Mouse (Mus musculus): Measurements from ENCODE around the gene Pfdn6.
A peak's percentile ranks its signal among the peaks of the same experiment; 100 is the strongest.
"Not testable (repeated sequence)": the region's sequence is repeated elsewhere in the genome, so short reads cannot be mapped to it uniquely, and the experiment has no call there.

Gene Pfdn6

DNA sequence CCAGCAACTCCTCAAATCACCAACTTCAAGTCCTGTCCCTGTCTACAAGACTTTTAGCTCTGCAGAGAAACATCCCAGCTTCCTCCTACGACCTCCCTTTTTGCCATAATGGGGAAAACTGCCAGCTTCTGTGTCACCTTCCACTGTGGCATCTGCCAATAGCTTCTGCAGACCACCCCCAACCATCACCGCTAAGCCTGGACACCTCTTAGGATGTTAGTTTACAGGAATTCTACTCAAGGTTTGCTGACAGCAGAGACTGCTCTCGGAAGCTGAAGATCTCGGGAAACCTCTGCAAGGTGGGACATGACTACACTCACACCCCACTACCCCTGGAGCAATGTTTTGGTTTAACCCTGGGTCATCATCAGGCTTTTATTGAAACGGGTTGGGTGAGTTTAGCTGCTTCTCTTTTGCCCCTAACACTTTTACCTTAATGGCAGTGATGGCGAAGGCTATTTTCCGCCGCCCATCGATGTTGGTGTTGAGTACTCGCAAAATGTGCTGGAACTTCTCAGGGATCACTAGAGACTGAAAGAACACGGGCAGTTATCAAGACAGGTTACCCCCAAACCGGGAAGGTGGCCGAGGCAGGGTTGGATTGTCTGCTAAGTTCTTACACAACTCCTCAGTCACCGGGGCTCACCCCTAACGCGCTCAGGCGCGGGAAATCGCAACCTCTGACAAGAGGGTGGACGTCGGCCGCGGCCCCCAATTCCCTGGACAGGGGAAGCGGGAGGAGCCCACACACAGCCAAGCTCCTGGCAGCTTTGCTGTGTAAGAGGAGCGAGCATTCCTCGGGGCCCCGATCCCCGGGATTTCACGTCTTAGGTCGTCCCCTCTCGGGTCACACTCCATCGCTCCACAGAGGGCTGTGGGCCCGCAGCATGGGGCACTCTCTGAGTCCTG lies 14.8 kb upstream of the Pfdn6 start:
- DNase-seq = no peak

DNA sequence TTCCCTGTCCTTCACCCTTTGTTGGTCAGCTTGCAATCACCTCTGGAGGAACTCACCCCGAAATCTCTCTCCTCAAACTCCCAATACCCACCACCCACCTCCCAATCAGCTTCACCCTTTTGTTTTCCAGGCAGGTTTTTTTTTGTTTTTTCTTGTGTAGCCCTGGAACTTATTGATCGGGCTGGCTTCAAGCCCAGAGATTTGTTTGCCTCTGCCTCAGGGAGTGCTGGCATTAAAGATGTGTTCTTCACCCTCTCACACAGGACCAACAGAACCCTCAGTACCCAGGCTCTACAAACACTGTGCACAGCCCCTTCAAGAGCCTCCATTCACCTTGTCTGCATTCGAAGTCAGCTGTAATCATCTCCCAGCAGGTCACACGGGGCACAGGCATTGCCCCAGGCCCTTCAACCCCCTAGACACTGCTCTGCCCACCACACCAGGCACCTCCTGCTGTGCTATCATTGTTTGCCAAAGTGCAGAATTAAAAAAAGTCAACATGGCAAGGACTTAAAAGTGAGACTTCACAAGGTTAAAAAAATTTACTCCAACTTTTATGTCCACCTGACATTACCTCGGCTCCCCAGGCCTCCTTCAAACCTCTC lies 13.9 kb upstream of the Pfdn6 start:
- DNase-seq = no peak

DNA sequence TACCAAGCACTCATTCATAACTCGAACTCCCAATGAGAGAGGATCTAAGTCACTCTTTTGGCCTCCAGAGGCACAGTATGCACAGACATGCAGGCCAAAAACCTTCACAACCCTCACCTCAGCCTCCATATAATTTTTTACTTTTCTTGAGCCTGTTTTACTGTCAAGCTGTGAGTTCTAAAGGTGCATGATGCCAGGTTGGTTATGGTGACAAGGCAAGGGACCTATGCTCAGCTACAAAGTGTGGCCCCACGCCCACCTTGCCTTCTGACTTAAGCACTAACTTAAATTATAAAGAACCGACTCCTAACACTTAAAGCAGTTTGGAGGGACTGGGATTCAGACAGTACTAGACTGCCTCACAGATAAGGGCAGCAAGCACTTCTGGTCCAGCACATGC lies 13.2 kb upstream of the Pfdn6 start:
- no peak for DNase-seq

DNA sequence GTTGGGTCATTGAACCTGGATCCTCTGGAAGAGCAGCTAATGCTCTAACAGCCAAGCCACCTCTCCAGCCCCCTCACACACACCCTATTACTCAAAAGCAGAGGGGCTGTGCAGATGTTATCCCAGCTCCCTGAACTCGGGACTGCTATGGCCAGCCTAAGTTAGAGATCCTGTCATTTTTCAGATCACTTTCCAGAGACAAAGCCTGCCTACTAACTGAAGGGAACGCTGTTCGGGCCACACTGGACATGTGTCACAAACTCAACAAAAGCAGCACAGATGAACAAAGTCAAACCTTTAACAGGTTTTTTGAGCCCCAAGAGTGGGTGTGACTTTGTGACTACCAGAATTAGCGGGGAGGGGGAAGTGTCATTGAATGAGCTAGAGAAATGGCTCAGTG lies 12.7 kb upstream of the Pfdn6 start:
- DNase-seq = no peak

DNA sequence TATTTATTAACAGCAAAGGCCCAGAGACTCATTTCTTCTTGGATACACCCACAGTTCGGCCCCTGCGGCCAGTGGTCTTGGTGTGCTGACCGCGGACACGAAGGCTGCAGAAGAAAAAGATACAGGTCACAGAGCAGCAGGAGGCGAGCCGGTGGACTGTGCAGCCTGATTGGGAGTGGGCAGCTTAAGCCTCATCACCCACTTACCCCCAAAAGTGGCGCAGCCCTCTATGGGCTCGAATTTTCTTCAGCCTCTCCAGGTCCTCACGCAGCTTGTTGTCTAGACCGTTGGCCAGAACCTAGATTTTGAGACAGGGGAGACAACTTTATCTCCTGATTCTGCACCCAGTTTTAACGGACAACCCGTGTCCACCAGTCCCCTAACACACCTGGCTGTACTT lies 11.9 kb upstream of the Pfdn6 start:
- DNase-seq = not testable (repeated sequence)

DNA sequence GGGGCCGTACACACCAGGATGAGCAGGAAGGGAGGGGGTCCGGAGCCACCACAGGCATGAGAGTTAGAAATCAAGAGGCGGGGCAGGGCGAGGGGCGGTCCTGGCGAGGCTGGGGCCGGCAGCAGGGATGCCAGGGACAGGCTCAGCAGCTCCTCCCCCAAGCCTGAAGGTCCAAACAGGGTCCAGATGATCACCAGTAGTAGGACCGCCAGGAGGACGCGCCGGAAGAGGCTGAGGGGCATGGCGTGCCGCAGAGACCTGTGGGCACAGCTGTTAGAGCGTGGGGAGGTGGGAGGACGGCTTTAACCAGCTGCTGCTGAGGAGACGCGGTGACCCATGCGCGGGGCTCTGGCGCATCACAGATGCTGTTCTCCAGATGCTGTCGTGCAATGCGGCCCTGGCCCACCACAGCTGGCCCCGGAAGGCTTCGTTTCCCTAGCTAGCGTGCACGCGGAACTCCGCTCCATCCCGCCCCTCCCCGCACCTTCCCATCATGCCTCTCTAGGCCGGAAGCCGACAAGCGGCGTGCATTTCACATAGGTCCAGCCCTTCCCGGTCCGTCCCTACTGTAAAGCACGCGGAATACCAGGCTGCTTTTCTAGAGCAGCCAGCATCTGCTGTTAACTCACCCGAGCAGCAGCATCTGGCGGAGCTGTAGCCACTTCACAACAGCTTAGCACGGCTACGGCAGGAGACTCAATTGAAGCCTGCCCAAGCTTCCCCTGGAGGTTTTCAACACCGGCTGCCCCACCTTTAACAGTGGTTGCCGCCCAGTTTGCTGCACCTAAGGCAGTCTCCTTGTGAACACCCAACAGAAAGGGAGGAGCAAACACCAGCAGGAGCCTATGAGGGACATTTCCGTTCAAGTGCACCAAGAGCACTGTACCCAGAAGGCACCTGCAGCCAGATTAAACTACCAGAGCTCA lies 11.1 kb upstream of the Pfdn6 start, which contains the start of gene B3galt4:
Gene B3galt4 (minus strand): TSS at position 468 of the 926 bp plus-strand sequence.
- peak; percentile 93 for DNase-seq

DNA sequence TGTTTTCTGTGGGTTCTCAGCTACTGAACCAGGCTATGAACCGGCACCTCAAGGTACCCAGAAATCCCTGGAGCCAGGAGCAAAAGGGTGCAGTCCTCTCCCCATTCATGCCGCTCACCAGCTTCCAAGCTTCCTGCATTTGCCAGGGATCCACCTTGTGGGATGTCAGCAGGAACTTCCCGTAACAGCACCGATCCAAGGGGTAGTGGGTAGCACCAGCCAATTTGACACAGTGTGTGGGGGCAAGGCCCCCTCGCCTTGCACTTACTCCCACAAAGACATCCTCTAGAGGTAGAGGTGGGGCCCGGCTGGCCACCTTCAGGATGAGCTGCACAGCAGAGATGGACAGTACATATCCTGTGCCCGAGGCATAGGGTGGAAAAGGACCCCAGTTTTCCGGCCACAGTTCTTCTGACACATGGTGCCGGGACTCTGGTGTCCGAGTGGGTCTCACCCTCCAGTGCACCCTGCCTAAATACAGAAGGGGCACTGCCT lies 10.0 kb upstream of the Pfdn6 start:
- DNase-seq = peak; percentile 14

DNA sequence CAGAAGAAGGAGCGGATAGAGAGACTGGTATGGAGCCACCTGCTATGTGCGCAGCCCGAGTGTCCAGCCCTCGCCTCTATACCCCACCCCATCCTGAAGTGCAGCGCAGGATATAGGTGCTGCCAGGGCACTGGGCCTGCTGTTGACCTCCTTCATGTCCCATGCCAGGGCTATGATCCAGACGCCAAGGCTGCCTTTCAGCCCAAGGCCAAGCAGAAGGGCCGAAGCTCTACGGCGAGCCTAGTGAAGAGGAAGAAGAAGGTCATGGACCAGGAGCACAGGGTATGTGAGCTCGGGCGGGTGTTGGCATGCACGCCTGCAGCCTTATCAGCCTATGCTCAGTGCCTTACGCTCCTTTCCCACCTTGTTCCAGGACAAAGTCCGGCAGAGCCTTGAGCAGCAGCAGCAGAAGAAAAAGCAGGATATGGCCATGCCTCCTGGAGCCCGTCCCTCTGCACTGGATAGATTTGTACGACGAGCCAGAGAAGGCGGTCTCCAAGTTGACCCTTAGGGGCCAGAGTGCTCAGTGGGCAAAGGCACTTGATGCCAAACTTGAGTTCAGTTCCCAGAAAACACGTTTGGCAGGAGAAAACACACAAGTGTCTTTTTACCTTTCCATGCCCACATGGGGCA lies 8.9 kb upstream of the Pfdn6 start:
- DNase-seq = no peak

DNA sequence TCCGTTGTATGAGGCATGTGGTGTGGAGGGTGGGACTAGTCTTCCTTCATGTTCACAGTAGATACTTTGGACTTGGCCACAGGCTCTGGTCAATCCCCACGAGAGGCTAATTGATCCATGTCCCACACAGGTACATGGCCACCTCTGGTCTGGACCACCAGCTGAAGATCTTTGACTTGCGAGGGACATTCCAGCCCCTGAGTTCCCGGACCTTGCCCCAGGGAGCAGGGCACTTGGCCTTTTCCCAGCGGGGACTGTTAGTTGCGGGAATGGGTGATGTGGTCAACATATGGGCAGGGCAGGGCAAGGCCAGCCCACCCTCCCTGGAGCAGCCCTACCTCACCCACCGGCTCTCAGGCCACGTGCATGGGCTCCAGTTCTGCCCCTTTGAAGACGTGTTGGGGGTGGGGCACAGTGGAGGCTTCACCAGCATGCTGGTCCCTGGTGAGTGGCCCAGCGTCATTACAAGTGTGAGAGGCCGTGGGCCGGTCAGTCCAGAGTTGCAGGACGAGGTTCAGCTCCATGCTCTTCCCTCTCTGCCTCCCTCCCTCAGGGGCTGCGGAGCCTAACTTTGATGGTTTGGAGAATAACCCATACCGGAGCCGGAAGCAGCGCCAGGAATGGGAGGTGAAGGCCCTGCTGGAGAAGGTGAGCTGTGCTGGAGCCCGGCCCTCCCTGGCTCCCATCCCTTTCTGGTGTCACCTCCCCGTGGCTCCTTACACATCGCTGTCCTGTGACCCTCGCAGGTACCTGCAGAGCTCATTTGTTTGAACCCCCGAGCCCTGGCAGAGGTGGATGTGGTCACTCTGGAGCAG lies 8.2 kb upstream of the Pfdn6 start:
- DNase-seq = peak; percentile 20

DNA sequence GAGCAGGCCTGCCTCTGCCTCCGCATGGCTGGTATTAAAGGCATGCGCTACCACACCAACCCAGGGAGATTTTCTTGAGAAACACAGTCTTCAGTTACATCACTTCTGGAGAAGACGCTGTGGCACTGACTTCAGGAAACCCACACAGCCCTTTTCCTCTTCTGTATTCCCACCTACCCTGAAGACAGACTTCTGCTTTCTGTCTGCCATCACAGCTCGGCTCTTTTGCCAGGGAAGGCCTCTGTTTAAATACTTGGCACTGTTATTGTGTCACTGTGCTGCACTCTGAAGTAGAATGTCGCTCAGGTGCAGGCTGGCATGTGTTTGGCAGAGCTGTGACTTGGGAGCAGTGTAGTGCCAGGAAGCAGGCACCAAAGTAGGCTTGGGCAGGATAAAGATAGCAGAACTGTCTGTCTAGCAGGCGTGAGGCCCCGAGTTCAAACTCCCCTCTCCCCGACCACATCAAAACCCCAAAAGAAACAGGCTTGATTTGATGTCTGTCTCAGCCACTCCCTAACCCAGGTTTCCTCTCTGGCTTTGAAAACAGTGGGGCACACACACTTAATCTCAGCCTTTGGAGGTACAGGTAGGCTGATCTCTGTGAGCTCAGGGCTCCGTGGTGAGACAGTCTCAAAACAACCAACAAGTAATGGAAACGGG lies 7.4 kb upstream of the Pfdn6 start:
- no peak for DNase-seq

DNA sequence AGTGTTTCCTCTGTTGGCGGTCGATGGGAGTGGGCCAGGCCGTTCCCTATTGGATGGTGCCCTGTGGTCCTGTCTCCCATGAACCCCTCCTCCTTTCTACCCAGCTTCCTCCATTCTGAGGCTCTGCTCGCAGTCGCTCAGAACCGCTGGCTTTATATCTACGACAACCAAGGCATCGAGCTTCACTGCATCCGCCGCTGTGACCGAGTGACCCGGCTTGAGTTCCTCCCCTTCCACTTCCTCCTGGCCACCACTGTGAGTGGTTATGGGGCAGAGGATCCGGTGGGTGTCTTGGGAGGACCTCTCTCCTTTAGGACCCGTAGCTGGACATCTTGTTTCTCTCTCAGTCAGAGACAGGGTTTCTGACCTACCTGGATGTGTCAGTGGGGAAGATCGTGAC lies 3.3 kb upstream of the Pfdn6 start:
- no peak for DNase-seq

DNA sequence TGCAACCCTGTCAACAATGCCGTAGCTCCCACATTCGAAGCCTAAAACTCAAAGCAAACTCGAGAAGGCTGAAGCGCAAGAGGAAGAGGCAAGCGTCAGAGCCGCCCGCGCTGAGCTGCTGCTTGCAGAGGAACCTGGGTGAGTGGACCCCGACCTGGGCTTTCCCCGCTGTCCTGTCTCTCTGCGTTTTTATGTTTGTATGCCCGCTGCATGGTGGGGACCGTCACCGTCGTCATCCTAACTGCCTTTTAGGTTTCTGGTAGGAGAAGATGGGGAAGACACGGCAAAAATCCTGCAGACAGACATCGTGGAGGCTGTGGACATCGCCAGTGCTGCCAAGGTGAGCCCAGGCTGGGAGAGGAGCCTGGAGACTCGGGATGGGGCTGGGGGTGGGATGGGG lies 1.2 kb upstream of the Pfdn6 start:
- no peak for DNase-seq

DNA sequence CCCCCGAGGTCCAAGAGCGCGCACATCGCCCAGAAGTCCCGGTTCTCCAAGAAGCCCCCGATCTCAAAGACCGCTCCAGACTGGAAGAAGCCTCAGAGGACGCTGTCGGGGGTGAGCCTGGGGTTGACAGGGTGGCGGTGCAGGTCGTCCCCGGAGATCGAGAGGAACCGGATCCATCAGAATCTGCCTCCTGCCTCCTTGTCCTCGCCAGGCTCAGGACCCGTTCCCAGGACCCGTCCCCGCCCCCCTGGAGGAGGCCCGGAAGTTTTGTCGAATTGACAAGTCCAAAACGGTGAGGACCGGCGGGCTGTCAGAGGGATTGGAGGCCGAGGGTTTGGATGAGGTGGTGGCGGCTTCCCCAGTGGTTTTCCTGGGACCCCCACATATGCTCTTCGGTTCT lies 838 bp upstream of the Pfdn6 start:
- DNase-seq = peak; percentile 57

DNA sequence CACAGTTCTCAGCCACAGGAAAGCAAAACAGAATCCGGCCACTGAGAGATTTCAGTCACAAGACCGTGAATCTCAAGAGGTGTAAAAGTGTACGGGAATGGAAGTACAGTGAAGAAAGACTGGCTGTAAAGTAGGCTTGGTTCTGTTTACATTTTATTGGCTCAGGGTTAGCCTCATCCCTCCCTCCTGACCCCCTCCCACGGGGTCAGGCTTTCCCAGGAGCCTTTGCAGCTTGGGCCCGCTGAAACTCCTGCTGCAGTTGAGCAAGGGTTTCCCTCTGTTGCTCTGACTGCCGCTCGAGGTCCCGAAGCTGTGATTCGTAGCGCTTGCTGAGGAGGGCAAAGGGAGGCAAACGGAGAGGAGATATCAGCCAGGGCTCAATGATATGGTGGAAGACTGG lies 1.4 kb downstream of the Pfdn6 start:
- DNase-seq = peak; percentile 27

DNA sequence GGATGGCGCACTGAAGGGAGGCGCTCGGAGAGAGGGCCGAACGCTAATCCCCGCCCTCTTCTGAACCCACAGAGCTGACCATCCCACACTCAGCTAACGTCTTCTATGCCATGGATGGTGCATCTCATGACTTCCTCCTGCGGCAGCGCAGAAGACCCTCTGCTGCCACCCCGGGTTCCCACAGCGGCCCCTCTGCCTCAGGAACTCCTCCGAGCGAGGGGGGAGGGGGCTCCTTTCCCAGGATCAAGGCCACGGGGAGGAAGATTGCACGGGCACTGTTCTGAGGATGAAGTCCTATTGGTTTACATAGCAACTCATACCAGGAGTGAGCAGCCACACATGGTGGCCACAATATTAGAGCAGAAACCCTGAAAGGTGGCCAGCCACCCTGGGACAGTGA lies 3.1 kb downstream of the Pfdn6 start:
- no peak for DNase-seq

DNA sequence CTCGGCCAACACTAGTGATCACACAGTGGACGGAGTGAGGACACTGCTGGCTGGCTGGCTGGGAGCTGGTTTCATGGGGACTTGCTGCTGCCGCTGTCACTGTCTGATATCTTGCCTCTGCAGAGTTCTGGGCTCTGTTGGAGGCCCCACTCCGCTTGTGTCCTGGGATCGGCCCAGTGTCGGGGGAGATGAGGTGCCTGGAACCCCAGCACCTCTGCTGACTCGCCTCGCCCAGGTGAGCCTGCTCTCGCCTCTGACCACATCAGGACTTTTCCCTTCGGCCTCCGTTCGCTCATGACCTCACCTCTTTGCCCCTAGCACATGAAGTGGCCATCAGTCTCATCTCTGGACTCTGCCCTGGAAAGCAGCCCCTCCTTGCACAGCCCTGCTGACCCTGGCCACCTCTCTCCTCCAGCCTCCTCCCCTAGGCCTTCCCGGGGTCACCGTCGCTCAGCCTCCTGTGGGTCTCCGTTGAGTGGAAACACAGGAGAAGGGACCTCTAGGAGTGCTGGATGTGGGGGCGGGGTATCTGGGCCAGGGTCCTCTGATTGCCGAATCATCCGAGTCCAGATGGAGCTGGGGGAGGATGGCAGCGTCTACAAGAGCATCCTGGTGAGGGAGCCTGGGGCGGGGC lies 4.6 kb downstream of the Pfdn6 start:
- DNase-seq = no peak

DNA sequence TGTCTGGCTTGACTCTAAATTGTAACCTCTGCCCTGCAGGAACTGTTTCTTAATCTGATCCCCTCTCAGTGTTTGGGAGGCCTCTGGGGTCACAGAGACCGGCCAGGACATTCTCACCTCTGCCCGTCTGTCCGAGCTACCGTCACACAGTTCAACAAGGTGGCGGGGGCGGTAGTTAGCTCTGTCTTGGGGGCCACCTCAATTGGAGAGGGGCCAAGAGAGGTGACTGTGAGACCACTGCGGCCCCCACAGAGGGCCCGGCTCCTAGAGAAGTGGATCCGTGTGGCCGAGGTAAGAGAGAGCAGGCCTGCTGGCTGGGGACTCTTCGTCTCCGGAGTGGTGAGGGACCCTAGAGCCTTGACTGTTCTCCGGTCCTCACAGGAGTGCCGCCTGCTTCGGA lies 7.2 kb downstream of the Pfdn6 start:
- peak; percentile 19 for DNase-seq

DNA sequence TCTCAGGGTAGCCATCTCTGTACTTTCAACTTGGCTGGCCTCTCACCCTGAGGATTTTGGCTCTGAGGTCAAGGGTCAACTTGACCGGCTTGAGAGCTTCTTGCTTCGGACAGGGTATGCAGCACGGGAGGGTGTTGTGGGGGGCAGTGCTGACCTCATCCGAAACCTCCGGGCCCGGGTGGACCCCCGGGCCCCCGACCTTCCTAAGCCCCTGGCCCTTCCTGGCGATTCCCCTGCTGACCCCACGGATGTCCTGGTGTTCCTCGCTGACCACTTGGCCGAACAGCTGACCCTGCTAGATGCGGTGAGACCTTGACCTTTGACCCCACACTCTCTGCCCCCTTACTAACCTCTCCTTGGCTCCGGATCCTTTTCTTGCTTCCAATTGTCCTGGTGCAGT lies 7.7 kb downstream of the Pfdn6 start:
- DNase-seq = peak; percentile 16

DNA sequence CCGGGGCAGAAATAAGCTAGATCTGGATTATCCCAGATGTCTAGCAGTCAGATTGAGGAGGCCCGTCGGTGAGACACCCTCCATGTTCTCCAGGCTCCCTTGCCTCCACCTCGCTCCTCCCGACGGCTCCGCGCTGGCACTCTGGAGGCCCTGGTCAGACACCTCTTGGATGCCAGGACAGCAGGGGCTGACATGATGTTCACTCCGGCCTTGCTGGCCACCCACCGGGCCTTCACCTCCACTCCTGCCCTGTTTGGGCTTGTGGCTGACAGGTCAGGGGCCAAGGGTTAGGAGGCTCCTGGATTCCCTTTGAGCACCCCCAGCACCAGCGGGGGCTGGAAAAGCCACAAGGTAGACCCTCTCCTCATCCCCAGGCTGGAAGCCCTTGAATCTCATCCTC lies 8.2 kb downstream of the Pfdn6 start:
- DNase-seq = peak; percentile 17

DNA sequence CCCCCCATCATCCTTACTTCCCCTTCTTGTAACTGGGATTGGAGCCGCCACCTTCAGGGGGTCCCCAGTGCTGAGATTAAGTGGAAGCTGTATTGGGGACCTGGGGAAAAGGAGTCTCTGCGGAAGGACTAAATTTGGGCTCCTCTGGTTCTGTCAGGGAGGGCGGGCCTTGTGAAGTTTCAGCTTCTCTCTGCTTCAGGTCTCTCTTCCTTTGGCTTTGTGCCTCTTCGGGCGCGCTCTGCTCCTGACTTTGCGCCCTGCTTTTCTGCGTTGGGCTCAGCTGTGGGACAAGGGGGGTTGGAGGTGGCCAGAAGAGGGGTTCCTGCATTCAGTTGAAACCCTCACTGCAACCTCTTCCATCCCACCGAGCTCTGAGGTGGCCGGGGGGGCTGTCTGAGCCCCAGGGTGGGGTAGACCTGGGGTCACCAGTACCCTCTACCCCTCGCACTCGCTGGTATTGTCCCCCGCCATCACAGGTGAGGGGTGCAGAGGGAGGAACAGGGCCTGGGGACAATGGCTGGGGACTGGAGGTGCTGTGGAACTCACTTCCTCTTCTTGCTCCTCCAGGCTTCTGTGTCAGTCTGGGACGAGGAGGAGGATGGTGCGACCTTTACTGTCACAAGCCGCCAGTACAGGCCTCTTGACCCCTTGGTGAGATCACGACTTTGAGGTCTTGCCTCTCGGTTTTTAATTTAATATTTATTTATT lies 8.8 kb downstream of the Pfdn6 start:
- no peak for DNase-seq
